Mouse (Mus musculus) E14TG2a.4 (cell line): ENCODE measurements around the gene Ptgr2.

Experiments
- H3K27me3 ChIP-seq: 2 replicates; pipeline ENCODE4 v1.6.1; 2014; ENCODE audit warnings: low read length, control low read depth; ENCODE audit not compliant: insufficient read depth
- H3K36me3 ChIP-seq: 2 replicates; pipeline ENCODE4 v1.6.1; 2014; ENCODE audit warnings: low read length, control low read depth; ENCODE audit not compliant: insufficient read depth
- H3K4me1 ChIP-seq: replicated peaks from 2 replicates; pipeline ENCODE4 v1.6.1; 2014; ENCODE audit warnings: low read depth, low read length, control low read depth
- H3K4me3 ChIP-seq: replicated peaks from 2 replicates; pipeline ENCODE4 v1.5.1; 2014; ENCODE audit warnings: mild to moderate bottlenecking, low read length
- H3K9me3 ChIP-seq: 2 replicates; pipeline ENCODE4 v1.6.1; 2014; ENCODE audit warnings: low read length, control low read depth
- CTCF ChIP-seq: conservative IDR thresholded peaks from 2 replicates; pipeline ENCODE4 v1.5.1; 2014; ENCODE audit warnings: low read length
- NANOG ChIP-seq: IDR thresholded peaks from 2 replicates; pipeline ENCODE4 v1.6.1; 2014; ENCODE audit warnings: borderline replicate concordance, low read length, mixed read lengths
- POU5F1 ChIP-seq: IDR thresholded peaks from 2 replicates; pipeline ENCODE4 v1.6.1; 2014; ENCODE audit warnings: low read length, borderline replicate concordance

Gene Ptgr2

DNA sequence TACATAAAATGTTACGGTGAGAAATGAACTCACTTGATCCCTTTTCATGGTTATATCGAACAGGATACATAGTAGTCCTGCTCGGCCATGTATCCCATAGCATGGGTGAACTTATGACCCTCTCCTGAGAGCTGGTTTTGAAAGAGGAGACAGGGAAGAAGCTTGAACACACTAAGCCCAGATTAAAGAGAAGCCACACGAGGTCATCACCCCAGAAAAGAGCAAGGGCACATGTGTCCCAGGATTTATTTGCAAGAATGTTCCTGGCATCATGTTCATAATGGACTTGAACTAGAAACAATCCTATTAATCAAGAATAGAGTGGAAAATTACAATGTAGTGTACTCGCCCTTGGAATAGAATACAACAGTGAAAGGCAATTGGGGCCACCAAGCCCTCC lies 30.1 kb upstream of the Ptgr2 start:
- H3K36me3 ChIP-seq = no peaks in the 10 kb centered on the region
- H3K4me1 ChIP-seq = peaks cover 28% of the 10 kb centered on the region
- TF ChIP-seq NANOG = no peak
- TF ChIP-seq CTCF = no peak
- TF ChIP-seq POU5F1 = no peak
- H3K27me3 ChIP-seq = peaks cover 13% of the 10 kb centered on the region; the same call in 1 of the 2 replicates
- H3K4me3 ChIP-seq = no peak overlapping the region
- no peaks in the 10 kb centered on the region; the same call in 1 of the 2 replicates for H3K9me3 ChIP-seq

DNA sequence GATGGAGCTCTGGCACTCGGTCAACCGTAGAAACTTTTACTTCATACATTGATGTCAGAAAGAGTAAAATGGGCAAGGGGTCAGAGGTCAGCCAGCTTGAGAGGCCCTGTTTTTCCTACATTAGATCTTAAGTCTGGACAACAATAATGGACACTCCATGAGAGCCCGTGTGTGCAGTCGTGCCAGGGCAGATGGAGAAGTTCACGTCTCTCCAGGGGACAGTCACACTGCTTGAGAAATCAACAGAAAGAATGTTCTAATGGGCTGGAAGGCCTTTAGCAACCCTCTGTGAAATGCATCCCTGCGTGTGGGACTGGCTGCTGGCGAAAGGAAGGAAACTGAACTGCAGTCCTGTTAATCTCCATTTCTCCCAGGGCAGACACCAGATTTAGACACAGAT lies 24.7 kb upstream of the Ptgr2 start:
- TF ChIP-seq POU5F1 (no peak), NANOG (no peak), CTCF (no peak)
- H3K4me1 ChIP-seq = peaks cover 34% of the 10 kb centered on the region
- no peak overlapping the region for H3K4me3 ChIP-seq
- no peaks in the 10 kb centered on the region for H3K9me3 ChIP-seq
- no peaks in the 10 kb centered on the region for H3K36me3 ChIP-seq
- peaks cover 12% of the 10 kb centered on the region; the same call in 1 of the 2 replicates for H3K27me3 ChIP-seq

GRCm38 (mm10) chr12:84267264-84267663 lies 17.8 kb upstream of the Ptgr2 start:
- Histone ChIP-seq H3K4me1 (0 out of 2 replicates have a peak, but pooled peaks cover 5% of the 10 kb centered on the region), H3K9me3 (no peaks in the 10 kb centered on the region), H3K27me3 (peaks cover 4% of the 10 kb centered on the region; the same call in 1 of the 2 replicates), H3K4me3 (no peak overlapping the region), H3K36me3 (no peaks in the 10 kb centered on the region)
- TF ChIP-seq POU5F1 (no peak), CTCF (no peak), NANOG (no peak)

GRCm38 (mm10) chr12:84273366-84273765 lies 11.7 kb upstream of the Ptgr2 start:
- Histone ChIP-seq H3K9me3 (peaks cover 4% of the 10 kb centered on the region; the same call in 1 of the 2 replicates), H3K4me3 (no peak overlapping the region), H3K27me3 (no peaks in the 10 kb centered on the region), H3K36me3 (no peaks in the 10 kb centered on the region), H3K4me1 (peaks cover 17% of the 10 kb centered on the region)
- TF ChIP-seq CTCF (no peak), POU5F1 (no peak), NANOG (no peak)

- H3K9me3 ChIP-seq = peaks cover 4% of the 10 kb centered on the region; the same call in 1 of the 2 replicates
- H3K4me3 ChIP-seq = no peak overlapping the region
- no peaks in the 10 kb centered on the region for H3K27me3 ChIP-seq
- TF ChIP-seq POU5F1 (no peak), NANOG (no peak), CTCF (no peak)
- H3K36me3 ChIP-seq = no peaks in the 10 kb centered on the region
- peaks cover 17% of the 10 kb centered on the region for H3K4me1 ChIP-seq
These were observed 9.7 kb upstream of the Ptgr2 start for GRCm38 (mm10) chr12:84275288-84275687.

GRCm38 (mm10) chr12:84276288-84276687 lies 8.7 kb upstream of the Ptgr2 start:
- H3K9me3 ChIP-seq = peaks cover 4% of the 10 kb centered on the region; the same call in 1 of the 2 replicates
- H3K4me1 ChIP-seq = peaks cover 17% of the 10 kb centered on the region

GRCm38 (mm10) chr12:84276799-84277198 lies 8.2 kb upstream of the Ptgr2 start:
- H3K27me3 ChIP-seq = peaks cover 2% of the 10 kb centered on the region; the same call in 1 of the 2 replicates
- no peaks in the 10 kb centered on the region for H3K36me3 ChIP-seq
- no peak overlapping the region for H3K4me3 ChIP-seq
- peak; percentile 42 for TF ChIP-seq CTCF
- no peak for TF ChIP-seq NANOG
- TF ChIP-seq POU5F1 = no peak
- H3K4me1 ChIP-seq = peaks cover 17% of the 10 kb centered on the region
- peaks cover 4% of the 10 kb centered on the region; the same call in 1 of the 2 replicates for H3K9me3 ChIP-seq

More at GRCm38 (mm10) chr12:84276288-84276687, 8.7 kb upstream of the Ptgr2 start:
- TF ChIP-seq CTCF = no peak
- no peak for TF ChIP-seq POU5F1
- TF ChIP-seq NANOG = no peak
- H3K36me3 ChIP-seq = no peaks in the 10 kb centered on the region
- no peak overlapping the region for H3K4me3 ChIP-seq
- no peaks in the 10 kb centered on the region for H3K27me3 ChIP-seq

- H3K27me3 ChIP-seq = peaks cover 4% of the 10 kb centered on the region; the same call in 1 of the 2 replicates
- no peaks in the 10 kb centered on the region for H3K36me3 ChIP-seq
- peaks cover 17% of the 10 kb centered on the region for H3K4me1 ChIP-seq
- H3K9me3 ChIP-seq = peaks cover 4% of the 10 kb centered on the region; the same call in 1 of the 2 replicates
- TF ChIP-seq CTCF = 0 out of 2 replicates have a peak, but pooled peaks have one; percentile 12
- TF ChIP-seq NANOG = no peak
- no peak overlapping the region for H3K4me3 ChIP-seq
These were observed 7.2 kb upstream of the Ptgr2 start for GRCm38 (mm10) chr12:84277832-84278231.

- TF ChIP-seq NANOG (no peak), CTCF (no peak), POU5F1 (no peak)
- Histone ChIP-seq H3K36me3 (no peaks in the 10 kb centered on the region), H3K4me3 (no peak overlapping the region), H3K9me3 (peaks cover 4% of the 10 kb centered on the region; the same call in 1 of the 2 replicates), H3K4me1 (peaks cover 17% of the 10 kb centered on the region), H3K27me3 (peaks cover 4% of the 10 kb centered on the region; the same call in 1 of the 2 replicates)
These were observed 6.1 kb upstream of the Ptgr2 start for GRCm38 (mm10) chr12:84278901-84279300.
